In the genomic region with DNA sequence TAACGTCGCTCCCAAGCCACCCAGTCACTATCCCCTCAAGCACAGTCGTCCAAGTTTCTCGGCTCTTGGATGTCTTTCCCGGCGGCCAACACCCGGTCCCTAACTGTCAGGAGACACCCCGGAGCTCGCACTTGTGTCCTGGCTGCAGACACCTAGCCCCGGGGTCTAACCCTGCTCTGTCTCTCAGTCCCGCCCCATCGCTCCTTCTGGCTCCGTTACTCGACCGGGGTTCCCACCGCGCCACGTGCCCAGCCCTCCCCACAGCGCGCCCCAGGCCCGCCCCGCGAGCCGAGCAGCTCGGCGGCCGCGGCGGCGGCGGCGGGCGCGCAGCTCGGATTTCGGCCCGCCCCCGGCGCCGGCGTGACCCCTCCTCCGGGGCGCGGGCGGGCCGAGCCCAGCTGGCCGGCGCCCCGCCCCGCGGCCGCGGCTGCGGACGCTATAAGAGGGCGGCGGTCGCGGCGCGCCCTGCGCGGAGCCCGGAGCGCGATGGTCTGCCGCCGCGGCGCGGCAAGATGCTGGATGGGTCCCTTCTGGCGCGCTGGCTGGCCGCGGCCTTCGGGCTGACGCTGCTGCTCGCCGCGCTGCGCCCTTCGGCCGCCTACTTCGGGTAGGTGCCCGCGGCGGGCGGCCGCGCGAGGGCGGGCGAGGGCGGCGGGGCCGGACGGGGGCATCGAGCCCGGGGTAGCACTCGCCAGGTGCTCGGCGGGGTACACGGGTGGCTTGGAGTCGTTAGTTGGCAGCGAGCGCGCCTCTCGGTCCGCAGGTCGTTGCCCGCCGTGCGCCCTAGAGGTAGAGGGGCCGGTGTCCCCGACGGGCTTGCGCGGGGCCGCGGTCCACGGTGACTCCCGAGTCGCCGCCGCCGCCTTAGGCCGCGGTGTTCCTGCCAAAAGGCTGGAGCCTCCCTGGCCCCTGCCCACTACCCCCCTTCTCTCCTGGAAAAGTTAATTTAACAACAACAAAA, we compare ENCODE assay signal across 8 mouse cellular contexts. TPM values are rescaled to one million over a fixed set of nuclear protein-coding genes. Genes with fewer than 3 reads are reported as not detected.
DNase-seq lines count a peak whose midpoint lies in the region; ATAC-seq and TF ChIP-seq lines count a peak whose summit lies in the region.

Gene Wnt9a, plus strand, starts transcription at position 468 of the 961 bp plus-strand sequence.

- DNase-seq in cerebellum, postnatal 25 days, result peak; percentile 48 to 67
- peak; percentile 80 to 89 for DNase-seq in adrenal gland, postnatal 36 days
- peak; percentile 72 for DNase-seq in gastrocnemius, postnatal 25 days
- DNase-seq in hindbrain, postnatal 0 days (ENCODE audit: low spot score), result peak; percentile 71
- peak; percentile 9 for DNase-seq in liver, adult 2 months (ENCODE audit: extremely low read depth, low read depth, low spot score)
- peak; percentile 70 for DNase-seq in neural tube, embryonic 10.5 days (ENCODE audit: extremely low spot score, low spot score)

- ATAC-seq in cerebellum, adult (ENCODE audit: insufficient number of reproducible peaks, low FRiP score, low TSS enrichment), result no peak
- ATAC-seq in hindbrain, postnatal 0 days, result peak; percentile 44
- ATAC-seq in activated CD4-positive, CD25-positive, alpha-beta regulatory T cell, adult 4 months, result no peak

- 2% methylated on average over 87 of the region's 128 CpGs for WGBS in hindbrain, postnatal 0 days
- WGBS in liver, adult 2 months, result 4% methylated on average over 124 of the region's 128 CpGs

- H3K9me3 ChIP-seq in hindbrain, postnatal 0 days (ENCODE audit: low read length), result no peaks in the 10 kb centered on the region

- H3K4me1 ChIP-seq in hindbrain, postnatal 0 days (ENCODE audit: insufficient read depth, low read length), result peaks cover 4% of the 10 kb centered on the region; the same call in 1 of the 2 replicates
- H3K4me1 ChIP-seq in liver, adult 2 months (ENCODE audit: control insufficient read depth, insufficient read depth, low read length), result peaks cover 2% of the 10 kb centered on the region; the same call in 1 of the 2 replicates

- H3K9ac ChIP-seq in hindbrain, postnatal 0 days (replicated peaks; ENCODE audit: low read length), result peak within 1 kb of the TSS; percentile 58
- H3K9ac ChIP-seq in liver, adult 2 months (ENCODE audit: low read depth, low read length), result peak within 1 kb of the TSS; percentile 86

- H3K4me3 ChIP-seq in hindbrain, postnatal 0 days (ENCODE audit: low read length), result peak within 1 kb of the TSS; percentile 60
- H3K4me3 ChIP-seq in liver, adult 2 months (ENCODE audit: insufficient read depth, low read depth, low read length), result peak within 1 kb of the TSS; percentile 80

- H3K27me3 ChIP-seq in hindbrain, postnatal 0 days (ENCODE audit: insufficient read depth, low read length), result peaks cover 16% of the 10 kb centered on the region; the same call in 1 of the 2 replicates
- no peaks in the 10 kb centered on the region for H3K27me3 ChIP-seq in liver, adult 2 months (ENCODE audit: control insufficient read depth, insufficient read depth, low read length)

- TF ChIP-seq POLR2A in liver, adult 2 months (IDR thresholded peaks at IDR 0.05; ENCODE audit: extremely low read depth, insufficient read depth, low read length), result peak; percentile 60; the same call in 1 of the 2 replicates

- TF ChIP-seq CTCF in hindbrain, postnatal 0 days (IDR thresholded peaks at IDR 0.05; ENCODE audit: low read depth), result no peak
- TF ChIP-seq CTCF in liver, adult 2 months (IDR thresholded peaks at IDR 0.05; ENCODE audit: low read depth, low read length), result no peak

- peak within 1 kb of the TSS; percentile 76 for H3K4me2 ChIP-seq in hindbrain, postnatal 0 days (ENCODE audit: low read depth, low read length)

- no peaks in the 10 kb centered on the region for H3K79me2 ChIP-seq in liver, adult 2 months (ENCODE audit: control insufficient read depth, insufficient read depth, low read length)

- H3K36me3 ChIP-seq in hindbrain, postnatal 0 days (ENCODE audit: insufficient read depth, low read length), result no peaks in the 10 kb centered on the region
- H3K36me3 ChIP-seq in liver, adult 2 months (ENCODE audit: control insufficient read depth, insufficient read depth, low read length), result no peaks in the 10 kb centered on the region

- no peak within 1 kb of the TSS; the same call in 1 of the 2 replicates for H3K27ac ChIP-seq in hindbrain, postnatal 0 days
- H3K27ac ChIP-seq in liver, adult 2 months (replicated peaks; ENCODE audit: insufficient read depth, low read depth, low read length), result no peak within 1 kb of the TSS

RNA-seq across cellular contexts. Expression of gene Wnt9a, which starts in this region (rescaled TPM):
- total RNA-seq in adrenal gland, postnatal 36 days (2021), result 1 to 10 TPM; 1.3 to 1.5 TPM
- total RNA-seq in gastrocnemius, postnatal 25 days (2021), result 1 to 10 TPM; 8.2 to 8.5 TPM
- 2.8 and 4.5 TPM in 2 replicates for total RNA-seq in hindbrain, postnatal 0 days (2014; rRNA removed)
- 2.1 and 2.3 TPM in 2 replicates for polyA plus RNA-seq in hindbrain, postnatal 0 days (2015; fragmentation: Nextera tagmentation; extraction: Ambion mirVana)
- total RNA-seq in liver, adult 2 months (2014; rRNA removed), result 0.13 and 0.37 TPM in 2 replicates
- 0.46 TPM in 2 replicates for polyA plus RNA-seq in liver, adult 2 months (2012; rRNA removed)
- polyA plus RNA-seq in activated CD4-positive, CD25-positive, alpha-beta regulatory T cell, adult 4 months (2017; shearing (Covaris generic)), result not detected

Comparison
In these comparisons a context has a peak if more than half of its experiments do, and no peak if none do; other contexts are left out.
1. Peak in DNase-seq, H3K4me3 ChIP-seq and H3K9ac ChIP-seq in liver, adult 2 months; RNA of the gene not detected or under 1 TPM.
2. DNase-seq: peak in every context shown above with its lines; median percentile 84 in adrenal gland, postnatal 36 days; 72 in gastrocnemius, postnatal 25 days; 71 in hindbrain, postnatal 0 days; 70 in neural tube, embryonic 10.5 days; 58 in cerebellum, postnatal 25 days; 9 in liver, adult 2 months.